Mouse (Mus musculus) limb, embryonic 12.5 days (tissue): ENCODE results near the gene Gm8978. TPM values are rescaled to one million over a fixed set of nuclear protein-coding genes. Genes with fewer than 3 reads are reported as not detected.
A peak's percentile ranks its signal among the peaks of the same experiment; 100 is the strongest.
"Not testable (repeated sequence)": the region's sequence is repeated elsewhere in the genome, so short reads cannot be mapped to it uniquely, and the experiment has no call there.

Experiments used
- ATAC-seq: fragments of 200-750 bp; cut with Nextera tagmentation; 2 replicates; pipeline ENCODE4 v1.8.0; 2017; ENCODE audit warnings: low read depth, moderate TSS enrichment; ENCODE audit not compliant: insufficient number of reproducible peaks, insufficient read depth, low FRiP score, low TSS enrichment
- H3K27ac ChIP-seq: fragments of 300-500 bp; sonication (generic); 2 replicates; pipeline ENCODE4 v1.5.1; 2016; ENCODE audit warnings: mild to moderate bottlenecking, moderate library complexity
- H3K27me3 ChIP-seq: fragments of 300-500 bp; sonication (generic); 2 replicates; pipeline ENCODE4 v1.6.1; 2016; ENCODE audit warnings: mild to moderate bottlenecking, moderate library complexity
- H3K36me3 ChIP-seq: fragments of 300-500 bp; sonication (generic); 2 replicates; pipeline ENCODE4 v1.6.1; 2016; ENCODE audit warnings: mild to moderate bottlenecking, moderate library complexity
- H3K4me1 ChIP-seq: fragments of 300-500 bp; sonication (generic); replicated peaks from 2 replicates; pipeline ENCODE4 v1.6.1; 2016
- H3K4me2 ChIP-seq: fragments of 300-500 bp; sonication (generic); 2 replicates; pipeline ENCODE4 v1.6.1; 2016; ENCODE audit warnings: mild to moderate bottlenecking, moderate library complexity
- H3K4me3 ChIP-seq: fragments of 300-500 bp; sonication (generic); replicated peaks from 2 replicates; pipeline ENCODE4 v1.5.1; 2016; ENCODE audit warnings: mild to moderate bottlenecking
- H3K9ac ChIP-seq: fragments of 300-500 bp; sonication (generic); replicated peaks from 2 replicates; pipeline ENCODE4 v1.6.1; 2016; ENCODE audit warnings: mild to moderate bottlenecking, moderate library complexity
- H3K9me3 ChIP-seq: fragments of 300-500 bp; sonication (generic); 2 replicates; pipeline ENCODE4 v1.6.1; 2016; ENCODE audit warnings: mild to moderate bottlenecking, moderate library complexity
- WGBS: fragments of 180-500 bp; shearing (Covaris S2); methylation state at CpG from one replicate; pipeline ENCODE4 v1.1.7; 2016; 5-methylcytosine and 5-hydroxymethylcytosine counted together
- microRNA-seq: library from miRNA; unstranded; fragments of <30 nt; microRNA quantifications from one replicate; pipeline ENCODE4, GENCODE M21; 2017
- polyA plus RNA-seq: library from polyadenylated mRNA; unstranded; fragments of >200 nt; fragmentation: Nextera tagmentation; extraction: Ambion mirVana; gene quantifications from 2 replicates; pipeline ENCODE4 v1.2.1, GENCODE M21; 2016

The Gm8978 gene
- not detected in 2 replicates for polyA plus RNA-seq

- H3K27me3 ChIP-seq = not testable (repeated sequence)
Measured at GRCm38 (mm10) chr19:33625152-33625551, at the start of gene Gm8978. TSS of gene Gm8978 (minus strand) at chr19:33625252.

GRCm38 (mm10) chr19:33589626-33590302 lies 35.3 kb downstream of the Gm8978 start:
- Histone ChIP-seq H3K4me3 (peak overlapping the region; percentile 39), H3K4me2 (peak overlapping the region; percentile 55), H3K9ac (peak overlapping the region; percentile 32; the same call in 1 of the 2 replicates)
- H3K27me3 ChIP-seq, H3K36me3 ChIP-seq, H3K4me1 ChIP-seq, H3K9me3 ChIP-seq, H3K27ac ChIP-seq: not testable (repeated sequence)
- ATAC-seq = peak; percentile 96
- 8% methylated on average over 10 of the region's 38 CpGs for WGBS

More at GRCm38 (mm10) chr19:33625152-33625551, at the start of gene Gm8978:
- not testable (repeated sequence) for H3K4me2 ChIP-seq, H3K4me3 ChIP-seq, H3K36me3 ChIP-seq, ATAC-seq, H3K9me3 ChIP-seq, H3K4me1 ChIP-seq, H3K9ac ChIP-seq, H3K27ac ChIP-seq

- 84% methylated on average over 5 of the region's 5 CpGs for WGBS
- not testable (repeated sequence) for H3K36me3 ChIP-seq, H3K9ac ChIP-seq, H3K4me3 ChIP-seq, H3K4me2 ChIP-seq, H3K4me1 ChIP-seq, H3K9me3 ChIP-seq, ATAC-seq, H3K27ac ChIP-seq, H3K27me3 ChIP-seq
Measured at GRCm38 (mm10) chr19:33568551-33568950, 56.5 kb downstream of the Gm8978 start.

Small RNA genes within 50 kb of the gene (microRNA-seq; reads per million reads assigned to microRNA genes)
- not detected for gene Gm27440

Other genes starting within 250 kb of the Gm8978 start
- gene Rnls, start 233.0 kb downstream of the Gm8978 start, polyA plus RNA-seq = 5.6 and 6.7 TPM in 2 replicates
- not detected in 2 replicates for gene Lipo4, start 107.5 kb downstream of the Gm8978 start, polyA plus RNA-seq
- gene Lipo2, start 126.1 kb upstream of the Gm8978 start, polyA plus RNA-seq = 0.14 TPM in 2 replicates
- 7.7 TPM in 2 replicates for gene Lipo3, start 136.7 kb upstream of the Gm8978 start, polyA plus RNA-seq
- not detected in 2 replicates for gene Lipo1, start 162.2 kb upstream of the Gm8978 start, polyA plus RNA-seq